Mouse (Mus musculus): ENCODE results near the gene Ripor1. TPM values are rescaled to one million over a fixed set of nuclear protein-coding genes. Genes with fewer than 3 reads are reported as not detected.

Gene Ripor1
- polyA plus RNA-seq, 1 experiment from 2014 or later: 22.1 TPM

DNA sequence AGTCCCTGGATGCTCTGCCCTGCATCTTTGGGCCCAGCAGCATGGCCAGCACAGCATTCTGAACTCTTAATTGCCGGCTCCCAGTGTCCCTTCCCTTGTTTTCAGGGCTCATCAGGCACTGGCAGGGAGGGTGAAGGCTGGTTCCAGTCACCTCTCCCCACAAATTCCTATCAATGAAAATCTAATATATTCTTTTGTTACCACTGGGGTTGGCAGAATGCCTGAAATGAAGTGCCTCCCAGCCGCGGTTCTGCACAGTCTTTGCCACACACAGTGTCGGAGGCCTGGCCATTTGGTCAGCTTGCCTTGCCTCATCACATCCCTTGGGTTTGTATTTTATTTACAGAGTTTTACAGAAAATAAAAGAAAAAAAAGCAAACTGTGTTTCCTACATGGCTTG lies 16.8 kb downstream of the Ripor1 start:
- H3K27ac ChIP-seq: peak overlapping the region; percentile 33; the same call in 1 of the 2 replicates
- H3K4me1 ChIP-seq: peaks cover 39% of the 10 kb centered on the region
- peak; percentile 16; the same call in 1 of the 2 replicates for ATAC-seq (ENCODE audit: low FRiP score, low read depth)
- H3K4me3 ChIP-seq: no peak overlapping the region
- no peaks in the 10 kb centered on the region for H3K9me3 ChIP-seq
- WGBS: 72% methylated on average over 4 of the region's 4 CpGs
- peaks cover 58% of the 10 kb centered on the region for H3K36me3 ChIP-seq
- H3K27me3 ChIP-seq (replicated peaks): no peaks in the 10 kb centered on the region
- H3K9ac ChIP-seq: peak overlapping the region; percentile 26; the same call in 1 of the 2 replicates
- H3K4me2 ChIP-seq (replicated peaks): no peak overlapping the region

DNA sequence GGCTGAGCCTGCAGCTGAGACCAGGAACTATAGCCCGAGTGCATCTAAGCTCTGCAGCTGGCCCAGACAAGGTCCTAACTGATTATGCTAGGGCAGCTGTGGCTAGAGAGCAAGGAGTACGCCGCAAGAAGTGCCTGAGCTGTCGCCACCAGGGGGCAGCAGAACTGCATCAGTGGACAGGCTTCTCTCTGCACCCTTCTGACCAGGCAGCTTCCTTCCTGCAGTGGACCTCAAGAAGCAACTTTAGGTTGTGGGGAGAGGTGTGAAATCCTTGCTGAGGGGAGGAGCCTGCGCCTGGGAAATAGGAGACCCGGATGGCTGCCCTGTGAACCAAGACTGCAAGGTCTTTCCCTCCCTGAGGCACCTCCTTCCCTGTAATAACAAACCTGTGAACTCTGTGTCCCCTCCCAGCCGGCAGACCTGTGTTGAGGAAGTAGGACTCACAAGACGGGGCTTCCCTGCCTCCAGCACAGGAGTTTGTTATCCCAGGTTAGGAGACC lies 17.4 kb downstream of the Ripor1 start:
- H3K4me3 ChIP-seq: no peak overlapping the region
- peaks cover 39% of the 10 kb centered on the region for H3K4me1 ChIP-seq
- no peak overlapping the region for H3K9ac ChIP-seq
- ATAC-seq (ENCODE audit: low FRiP score, low read depth): peak; percentile 87
- H3K36me3 ChIP-seq: peaks cover 52% of the 10 kb centered on the region
- WGBS: 5% methylated on average over 8 of the region's 8 CpGs
- no peaks in the 10 kb centered on the region for H3K27me3 ChIP-seq (replicated peaks)
- H3K4me2 ChIP-seq (replicated peaks): 0 out of 2 replicates have a peak overlapping the region, but pooled peaks have one; percentile 10
- H3K9me3 ChIP-seq: no peaks in the 10 kb centered on the region
- peak overlapping the region; percentile 33; the same call in 1 of the 2 replicates for H3K27ac ChIP-seq

DNA sequence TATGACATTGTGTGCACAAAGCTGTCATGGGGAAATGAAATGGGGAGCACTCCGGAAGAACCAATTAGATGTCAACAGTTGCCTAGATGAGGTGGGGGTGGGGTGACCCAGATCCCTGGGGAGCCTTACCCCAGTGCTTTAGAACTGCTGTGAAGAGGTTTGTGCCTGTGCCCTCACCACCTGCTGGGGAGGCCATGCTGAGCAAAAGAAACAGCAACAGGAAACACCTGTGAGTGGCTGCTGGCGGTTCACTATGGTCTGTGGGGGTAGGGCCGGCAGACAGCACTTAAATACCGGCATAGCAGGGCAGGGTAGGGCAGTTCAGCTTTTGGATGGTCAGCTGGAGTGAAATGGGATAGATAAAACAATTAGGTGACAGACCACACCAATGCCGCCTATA lies 18.1 kb downstream of the Ripor1 start:
- no peaks in the 10 kb centered on the region for H3K27me3 ChIP-seq (replicated peaks)
- peaks cover 46% of the 10 kb centered on the region for H3K36me3 ChIP-seq
- H3K9me3 ChIP-seq: no peaks in the 10 kb centered on the region
- no peak overlapping the region; the same call in 1 of the 2 replicates for H3K9ac ChIP-seq
- peaks cover 39% of the 10 kb centered on the region for H3K4me1 ChIP-seq
- peak overlapping the region; percentile 16; the same call in 1 of the 2 replicates for H3K4me2 ChIP-seq (replicated peaks)
- WGBS: 18% methylated on average over 5 of the region's 5 CpGs
- ATAC-seq (ENCODE audit: low FRiP score, low read depth): 0 out of 2 replicates have a peak, but pooled peaks have one; percentile 6
- no peak overlapping the region for H3K4me3 ChIP-seq
- no peak overlapping the region for H3K27ac ChIP-seq

DNA sequence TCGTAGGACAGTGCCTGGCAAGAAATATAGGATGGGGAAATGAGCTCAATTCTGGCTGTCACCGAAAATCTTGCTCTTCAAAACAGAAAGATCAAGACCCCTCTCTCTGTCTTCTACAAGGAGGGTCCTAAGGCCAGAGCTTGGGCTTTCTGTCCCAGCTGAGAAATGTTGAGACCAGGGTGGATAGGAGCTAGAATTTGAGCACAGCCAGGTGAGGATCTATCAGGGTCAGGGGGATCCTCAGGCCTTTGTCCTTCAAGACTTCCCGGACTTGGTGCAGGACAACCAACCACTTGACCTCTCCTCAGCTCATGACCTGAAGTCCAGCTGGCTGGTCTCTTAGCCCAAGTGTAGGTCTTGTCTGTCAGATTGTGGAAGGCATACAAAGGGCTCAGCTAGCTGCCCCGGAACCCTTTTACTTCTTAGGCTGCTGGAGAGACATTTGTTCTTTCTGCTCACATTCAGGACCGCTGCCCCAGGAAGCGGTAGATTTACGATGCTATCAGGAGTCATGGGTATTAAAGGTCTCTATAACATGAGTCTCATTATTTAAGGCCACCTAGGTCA lies 18.7 kb downstream of the Ripor1 start:
- Histone ChIP-seq H3K9me3 (no peaks in the 10 kb centered on the region), H3K9ac (peak overlapping the region; percentile 26; the same call in 1 of the 2 replicates), H3K27ac (peak overlapping the region; percentile 17; the same call in 1 of the 2 replicates), H3K36me3 (peaks cover 39% of the 10 kb centered on the region), H3K27me3 (replicated peaks) (no peaks in the 10 kb centered on the region), H3K4me1 (peaks cover 39% of the 10 kb centered on the region), H3K4me3 (no peak overlapping the region), H3K4me2 (replicated peaks) (peak overlapping the region; percentile 16; the same call in 1 of the 2 replicates)
- no peak for ATAC-seq (ENCODE audit: low FRiP score, low read depth)
- WGBS: 17% methylated on average over 7 of the region's 7 CpGs

DNA sequence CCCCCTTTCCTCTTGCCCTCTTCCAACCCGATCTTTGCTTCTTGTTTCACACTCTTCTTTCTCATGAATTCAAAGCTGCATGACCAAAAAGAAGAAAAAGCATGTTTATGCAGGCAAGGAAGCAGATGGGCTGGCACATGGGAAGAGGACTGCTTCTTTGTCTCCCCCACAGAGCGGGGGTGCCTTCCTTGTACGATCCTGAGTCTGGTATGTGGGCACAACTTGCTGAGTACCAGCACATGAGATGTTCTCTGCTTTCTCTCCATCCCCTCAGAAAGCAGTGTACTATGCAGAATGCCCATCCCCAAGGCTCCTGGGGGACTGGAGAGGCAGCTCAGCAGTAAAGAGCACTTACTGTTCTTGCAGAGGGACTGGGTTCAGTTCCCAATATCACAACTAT lies 19.3 kb downstream of the Ripor1 start:
- H3K27ac ChIP-seq: peak overlapping the region; percentile 23; the same call in 1 of the 2 replicates
- H3K9me3 ChIP-seq: no peaks in the 10 kb centered on the region
- H3K4me2 ChIP-seq (replicated peaks): peak overlapping the region; percentile 16; the same call in 1 of the 2 replicates
- H3K4me1 ChIP-seq: peaks cover 39% of the 10 kb centered on the region
- H3K4me3 ChIP-seq: no peak overlapping the region
- ATAC-seq (ENCODE audit: low FRiP score, low read depth): no peak
- H3K27me3 ChIP-seq (replicated peaks): no peaks in the 10 kb centered on the region
- 20% methylated on average over 3 of the region's 3 CpGs for WGBS
- H3K9ac ChIP-seq: no peak overlapping the region
- H3K36me3 ChIP-seq: peaks cover 33% of the 10 kb centered on the region

DNA sequence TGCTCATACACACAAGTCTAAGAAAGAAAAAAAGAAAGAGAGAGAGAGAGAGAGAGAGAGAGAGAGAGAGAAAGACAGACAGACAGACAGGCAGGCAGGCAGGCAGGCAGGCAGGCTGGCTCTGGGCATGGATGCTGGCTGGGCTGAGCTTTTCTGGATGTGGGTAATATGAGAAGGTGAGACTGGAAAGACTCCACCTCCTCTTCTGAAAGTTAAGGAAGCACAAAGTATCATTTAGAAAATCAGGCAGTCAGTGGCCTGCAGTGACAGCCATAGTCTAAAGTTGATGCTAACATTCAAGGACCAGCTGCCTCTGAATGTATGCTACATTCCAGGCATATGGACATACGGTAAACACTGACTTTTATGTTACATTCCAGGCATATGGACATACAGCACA lies 19.8 kb downstream of the Ripor1 start:
- peak overlapping the region; percentile 16; the same call in 1 of the 2 replicates for H3K4me2 ChIP-seq (replicated peaks)
- no peak overlapping the region for H3K9ac ChIP-seq
- WGBS: 73% methylated on average over 1 of the region's 1 CpGs
- H3K36me3 ChIP-seq: peaks cover 28% of the 10 kb centered on the region
- no peaks in the 10 kb centered on the region for H3K9me3 ChIP-seq
- no peak for ATAC-seq (ENCODE audit: low FRiP score, low read depth)
- peaks cover 39% of the 10 kb centered on the region for H3K4me1 ChIP-seq
- no peak overlapping the region for H3K4me3 ChIP-seq
- no peaks in the 10 kb centered on the region for H3K27me3 ChIP-seq (replicated peaks)
- peak overlapping the region; percentile 23; the same call in 1 of the 2 replicates for H3K27ac ChIP-seq

DNA sequence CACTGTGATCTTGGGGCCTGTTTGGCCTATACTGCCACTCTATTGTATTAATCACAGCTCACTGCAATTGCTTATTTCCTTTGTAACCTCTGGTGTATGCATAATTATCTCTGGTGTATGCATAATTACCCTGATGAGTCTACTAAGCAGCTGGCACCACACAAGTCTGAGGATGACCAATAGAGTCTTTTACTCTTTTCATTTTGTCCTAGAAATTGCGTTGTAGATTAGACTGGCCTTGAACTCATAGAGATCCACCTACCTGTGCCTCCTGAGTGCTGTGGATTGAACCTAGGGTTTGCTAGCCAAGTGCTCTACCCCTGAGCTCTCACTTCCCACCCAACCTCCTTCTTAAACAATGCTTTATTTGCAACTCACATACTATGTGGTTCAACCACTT lies 21.0 kb downstream of the Ripor1 start:
- Histone ChIP-seq H3K4me1 (peaks cover 38% of the 10 kb centered on the region), H3K27me3 (replicated peaks) (no peaks in the 10 kb centered on the region), H3K27ac (no peak overlapping the region), H3K4me3 (no peak overlapping the region), H3K4me2 (replicated peaks) (no peak overlapping the region), H3K9me3 (no peaks in the 10 kb centered on the region), H3K9ac (no peak overlapping the region), H3K36me3 (peaks cover 16% of the 10 kb centered on the region)
- 74% methylated on average over 1 of the region's 1 CpGs for WGBS
- ATAC-seq (ENCODE audit: low FRiP score, low read depth): no peak

DNA sequence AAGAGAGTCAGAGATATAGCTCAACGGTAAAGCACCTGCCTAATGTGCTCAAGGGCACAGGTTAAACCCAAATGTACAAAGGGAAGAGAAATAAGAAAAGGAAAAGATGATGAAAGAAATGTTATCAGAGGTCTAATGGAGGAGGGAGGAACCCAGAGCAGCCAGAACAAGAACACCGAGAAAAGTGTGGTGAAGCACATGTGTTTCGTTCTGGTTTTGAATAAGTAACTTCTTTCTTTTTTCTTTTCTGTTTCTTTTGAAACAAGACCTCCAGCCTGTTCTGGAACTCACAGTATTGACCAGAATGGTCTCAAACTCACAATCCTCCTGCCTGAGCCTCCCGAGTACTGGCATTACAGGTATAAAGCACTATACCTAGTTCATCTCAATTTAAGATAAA lies 24.3 kb downstream of the Ripor1 start:
- 91% methylated on average over 4 of the region's 4 CpGs for WGBS
- H3K27me3 ChIP-seq (replicated peaks): no peaks in the 10 kb centered on the region
- H3K4me3 ChIP-seq: no peak overlapping the region
- H3K9ac ChIP-seq: no peak overlapping the region
- no peaks in the 10 kb centered on the region for H3K9me3 ChIP-seq
- no peak for ATAC-seq (ENCODE audit: low FRiP score, low read depth)
- H3K36me3 ChIP-seq: no peaks in the 10 kb centered on the region
- no peak overlapping the region for H3K4me2 ChIP-seq (replicated peaks)
- no peak overlapping the region for H3K27ac ChIP-seq
- peaks cover 7% of the 10 kb centered on the region for H3K4me1 ChIP-seq

DNA sequence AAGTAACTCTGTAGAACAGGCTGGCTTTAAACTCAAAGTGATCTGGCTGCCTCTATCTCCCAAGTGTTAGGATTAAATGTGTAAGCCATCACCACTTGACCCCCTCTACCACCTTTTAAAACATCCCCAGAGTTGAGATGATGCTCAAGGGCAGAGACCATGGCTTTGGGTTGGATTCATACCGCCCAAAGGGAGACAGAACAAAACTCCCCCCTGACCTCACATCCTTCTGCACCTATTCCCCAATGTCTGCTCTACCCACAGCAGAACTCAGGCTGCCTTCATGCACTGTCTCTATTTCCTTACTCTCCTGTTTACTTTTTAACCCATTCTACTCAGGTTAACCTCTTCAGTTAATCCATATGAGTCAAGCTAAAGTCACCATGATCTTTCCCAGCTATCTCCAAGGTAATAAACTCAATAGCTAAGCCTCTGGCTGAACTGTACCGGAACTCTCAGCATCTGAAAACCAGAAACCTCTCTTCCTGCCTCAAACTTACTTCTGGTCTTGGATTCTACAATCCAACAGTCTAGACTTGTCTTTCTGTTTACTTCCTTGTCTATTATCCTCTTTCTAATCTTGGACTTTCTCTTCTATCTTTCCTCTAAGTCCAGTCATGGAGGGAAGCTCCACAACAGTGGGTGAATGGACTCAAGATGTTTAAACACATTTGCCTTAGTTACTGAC lies 29.9 kb downstream of the Ripor1 start:
- peaks cover 28% of the 10 kb centered on the region for H3K4me1 ChIP-seq
- no peak overlapping the region for H3K9ac ChIP-seq
- WGBS: 91% methylated on average over 2 of the region's 2 CpGs
- H3K36me3 ChIP-seq: no peaks in the 10 kb centered on the region
- H3K4me3 ChIP-seq: no peak overlapping the region
- no peaks in the 10 kb centered on the region for H3K27me3 ChIP-seq (replicated peaks)
- ATAC-seq (ENCODE audit: low FRiP score, low read depth): no peak
- H3K27ac ChIP-seq: no peak overlapping the region
- peak overlapping the region; percentile 96 for H3K4me2 ChIP-seq (replicated peaks)
- no peaks in the 10 kb centered on the region for H3K9me3 ChIP-seq

DNA sequence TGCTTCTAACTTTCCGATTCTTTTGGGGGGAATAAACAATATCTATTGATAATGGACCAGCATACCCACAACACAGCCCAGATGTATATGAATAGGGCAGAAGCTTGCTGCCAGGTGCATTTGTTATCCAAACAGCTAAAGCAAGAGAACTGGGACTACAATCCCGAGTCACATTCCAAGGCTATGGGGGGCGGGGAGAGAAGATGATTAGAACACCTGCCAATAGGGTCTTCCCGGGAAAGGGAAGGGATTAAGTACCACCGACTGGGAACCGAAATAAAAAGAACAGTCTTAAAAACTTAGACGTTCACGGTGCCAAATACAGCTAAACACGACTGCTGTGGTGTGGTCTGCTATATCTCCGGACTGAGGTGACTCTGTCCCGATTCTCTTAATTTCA lies 30.4 kb downstream of the Ripor1 start:
- peak overlapping the region; percentile 99 for H3K9ac ChIP-seq
- no peaks in the 10 kb centered on the region for H3K27me3 ChIP-seq (replicated peaks)
- no peak for ATAC-seq (ENCODE audit: low FRiP score, low read depth)
- H3K36me3 ChIP-seq: no peaks in the 10 kb centered on the region
- peaks cover 29% of the 10 kb centered on the region for H3K4me1 ChIP-seq
- peak overlapping the region; percentile 96 for H3K4me2 ChIP-seq (replicated peaks)
- H3K27ac ChIP-seq: no peak overlapping the region
- H3K9me3 ChIP-seq: no peaks in the 10 kb centered on the region
- WGBS: 4% methylated on average over 11 of the region's 11 CpGs
- H3K4me3 ChIP-seq: peak overlapping the region; percentile 89

DNA sequence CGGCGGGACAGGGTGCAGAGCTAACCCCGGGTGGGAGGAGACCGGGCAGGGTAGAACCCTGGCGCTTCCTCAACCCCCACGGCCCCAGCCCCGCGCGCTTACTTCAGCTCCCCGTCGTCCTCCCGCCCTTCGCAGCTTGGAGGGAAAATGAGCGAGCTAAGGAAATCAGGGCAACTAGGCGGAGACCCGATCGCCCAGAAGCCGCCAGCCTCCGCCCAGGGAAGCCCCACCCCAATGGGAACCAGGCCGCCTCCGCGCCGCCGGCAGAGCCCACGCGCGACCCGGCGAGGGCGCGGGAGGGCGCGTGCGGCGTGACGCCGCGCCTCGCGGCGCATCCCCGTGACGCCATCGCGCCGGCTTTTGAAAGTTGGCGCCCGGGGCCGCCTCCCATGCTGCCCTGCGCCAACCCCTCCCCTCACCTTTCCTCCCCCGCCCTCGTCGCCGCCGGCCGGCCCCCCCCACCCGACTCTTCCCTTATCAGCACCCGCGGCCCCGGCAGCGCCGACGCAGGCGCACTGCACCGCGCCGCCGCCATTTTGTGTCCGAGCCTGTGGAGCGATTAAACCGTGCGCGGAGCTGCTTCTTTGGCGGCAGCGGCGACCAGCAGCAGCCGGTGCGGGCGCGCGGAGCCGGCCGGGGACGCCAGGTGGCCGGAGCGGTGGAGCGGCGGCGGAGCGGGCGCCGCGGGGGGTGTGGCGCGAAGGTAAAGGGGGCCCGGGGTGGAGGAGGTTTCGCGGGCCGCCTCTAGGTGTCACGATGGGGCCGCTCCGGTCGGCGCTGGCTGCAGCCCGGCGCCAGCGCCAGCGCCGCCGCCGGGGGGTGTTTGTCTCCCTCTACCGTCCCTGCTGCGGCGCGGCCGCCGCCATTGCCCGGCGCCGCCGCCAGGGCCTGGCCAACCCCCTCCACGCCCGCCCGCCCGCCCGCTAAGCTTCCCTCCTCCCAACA lies 31.2 kb downstream of the Ripor1 start, which contains the start of gene Ctcf:
Gene Ctcf (plus strand): TSS at position 551 of the 945 bp plus-strand sequence.
- Histone ChIP-seq H3K4me3 (peak within 1 kb of the TSS; percentile 89), H3K4me2 (replicated peaks) (peak within 1 kb of the TSS; percentile 96), H3K4me1 (peaks cover 29% of the 10 kb centered on the region), H3K27me3 (replicated peaks) (no peaks in the 10 kb centered on the region), H3K9me3 (no peaks in the 10 kb centered on the region), H3K9ac (peak within 1 kb of the TSS; percentile 99), H3K36me3 (no peaks in the 10 kb centered on the region), H3K27ac (peak within 1 kb of the TSS; percentile 100)
- under 1% methylated on average over 122 of the region's 126 CpGs for WGBS
- ATAC-seq (ENCODE audit: low FRiP score, low read depth): peak; percentile 94

Measured in neural tube, embryonic 12.5 days (tissue).